Mouse (Mus musculus) lung, postnatal 25 days (tissue): ENCODE measurements around the gene Smyd1.

Experiments used
- DNase-seq: peaks from one replicate; pipeline ENCODE4 v3.0.0; 2022; ENCODE audit warnings: low spot score

Smyd1 gene

DNA sequence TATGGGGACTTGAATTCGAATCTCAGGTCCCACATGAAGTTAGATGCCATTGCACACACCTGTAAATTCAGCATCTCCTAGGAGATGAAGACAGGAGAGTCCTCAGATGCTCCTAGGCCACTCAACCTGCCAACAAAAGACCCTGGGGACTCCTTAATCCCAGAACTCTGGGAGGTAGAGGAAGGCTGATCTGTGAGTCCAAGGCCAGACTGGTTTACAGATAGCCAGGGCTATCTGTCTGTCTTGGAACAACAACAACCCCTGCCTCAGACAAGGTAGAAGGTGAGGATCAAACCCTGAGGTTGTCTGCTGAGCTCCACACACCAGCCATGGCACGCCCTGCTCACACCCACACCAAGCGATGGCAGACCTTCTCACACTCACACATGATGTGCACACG is 62.9 kb downstream of the Smyd1 start:
- DNase-seq, result no peak

DNA sequence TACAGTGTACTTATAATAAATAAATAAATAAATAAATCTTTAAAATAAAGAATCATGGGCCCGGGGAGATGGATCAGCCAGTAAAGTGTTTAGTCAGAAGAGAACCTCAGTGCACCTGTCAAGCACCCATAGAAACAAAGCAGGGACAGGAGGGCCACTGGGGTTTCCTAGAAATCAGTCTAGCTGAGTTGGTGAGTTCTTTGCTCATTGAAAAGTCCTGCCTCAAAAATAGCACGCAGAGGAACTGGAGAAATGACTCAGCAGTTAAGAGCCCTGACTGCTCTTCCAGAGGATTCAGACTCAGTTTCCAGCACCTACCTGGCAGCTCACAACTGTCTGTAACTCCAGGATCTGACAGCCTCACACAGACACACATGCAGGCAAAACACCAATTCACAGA is 63.5 kb downstream of the Smyd1 start:
- no peak for DNase-seq

GRCm38 (mm10) chr6:71257375-71257774 is 64.7 kb downstream of the Smyd1 start:
- no peak for DNase-seq

DNA sequence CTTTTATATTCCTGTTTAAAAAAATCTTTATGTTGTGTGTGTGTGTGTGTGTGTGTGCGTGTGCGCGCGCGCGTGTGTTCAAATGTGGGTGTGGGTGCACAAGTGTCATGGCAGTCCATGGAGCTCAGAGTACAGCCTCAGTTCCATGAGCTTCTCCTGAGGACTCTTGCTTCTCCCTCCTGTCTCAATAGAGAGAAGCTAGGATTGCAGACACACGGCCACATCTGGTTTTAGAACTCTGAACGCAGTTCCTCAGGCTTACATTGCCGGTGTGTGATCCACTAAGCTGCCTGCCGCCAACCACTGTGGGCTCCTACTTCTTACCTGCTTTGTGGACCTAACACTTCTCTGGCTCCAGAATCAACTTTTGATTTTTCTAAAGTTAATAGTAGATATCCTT is 65.9 kb downstream of the Smyd1 start:
- DNase-seq, result no peak

DNA sequence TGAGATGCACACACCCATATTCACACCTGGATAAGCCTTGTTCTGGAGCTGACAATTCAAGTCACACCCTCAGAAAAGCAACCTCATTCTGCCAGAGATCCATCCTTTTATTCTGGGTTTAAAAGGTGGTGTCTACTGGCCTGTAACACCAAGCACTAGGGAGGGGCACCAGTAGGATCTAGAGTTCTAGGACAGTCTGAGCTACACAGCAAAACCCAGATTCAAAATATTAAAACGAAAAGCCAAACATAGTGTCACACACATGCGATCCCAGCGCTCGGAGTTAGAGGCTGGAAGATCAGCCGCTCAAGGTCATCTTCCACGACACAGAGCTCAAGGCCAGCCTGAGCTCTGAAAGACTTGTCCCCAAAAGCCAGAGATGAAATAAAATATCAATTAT is 67.6 kb downstream of the Smyd1 start:
- no peak for DNase-seq

- DNase-seq, result no peak
Measured at GRCm38 (mm10) chr6:71250951-71251350, 71.1 kb downstream of the Smyd1 start.

GRCm38 (mm10) chr6:71249615-71250014 is 72.4 kb downstream of the Smyd1 start:
- DNase-seq, result no peak

DNA sequence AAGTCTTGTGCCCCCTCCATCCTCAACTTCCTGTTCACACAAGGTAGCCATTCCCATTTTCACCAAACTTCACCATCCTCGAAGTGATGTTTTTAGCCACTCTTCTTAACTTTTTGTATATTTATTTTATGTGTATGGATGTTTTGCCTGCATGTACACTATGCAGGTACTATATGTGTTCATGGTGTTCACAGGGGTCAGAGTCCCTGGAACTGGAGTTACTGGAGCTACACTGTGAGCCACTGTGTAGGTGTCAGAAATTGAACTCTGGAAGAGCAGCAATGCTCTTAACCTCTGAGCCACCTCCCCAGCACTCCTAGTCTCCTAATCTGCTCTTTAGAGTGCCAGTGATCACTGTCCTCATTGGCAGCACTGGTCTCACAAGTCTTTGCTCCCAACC is 73.6 kb downstream of the Smyd1 start:
- DNase-seq, result no peak

DNA sequence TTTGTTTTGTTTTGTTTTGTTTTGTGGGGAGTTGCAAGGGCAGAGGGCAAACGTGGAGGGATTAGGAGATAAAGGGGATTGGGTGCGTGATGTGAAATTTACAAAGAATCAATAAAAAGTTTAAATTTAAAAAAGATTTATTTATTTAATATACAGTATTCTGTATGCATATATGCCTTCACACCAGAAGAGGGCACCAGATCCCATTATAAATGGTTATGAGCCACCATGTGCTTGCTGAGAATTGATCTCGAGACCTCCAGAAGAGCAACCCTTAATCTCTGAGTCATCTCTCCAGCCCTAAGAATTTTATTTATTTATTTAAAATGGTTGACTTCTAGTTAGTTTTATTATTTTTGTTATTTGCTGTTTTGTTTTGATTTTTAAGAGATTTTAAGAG is 78.8 kb downstream of the Smyd1 start:
- no peak for DNase-seq

GRCm38 (mm10) chr6:71242811-71243210 is 79.2 kb downstream of the Smyd1 start:
- DNase-seq, result no peak

- no peak for DNase-seq
Measured at GRCm38 (mm10) chr6:71240831-71241230, 81.2 kb downstream of the Smyd1 start.

GRCm38 (mm10) chr6:71239069-71239750 is 82.8 kb downstream of the Smyd1 start:
- DNase-seq, result no peak

DNA sequence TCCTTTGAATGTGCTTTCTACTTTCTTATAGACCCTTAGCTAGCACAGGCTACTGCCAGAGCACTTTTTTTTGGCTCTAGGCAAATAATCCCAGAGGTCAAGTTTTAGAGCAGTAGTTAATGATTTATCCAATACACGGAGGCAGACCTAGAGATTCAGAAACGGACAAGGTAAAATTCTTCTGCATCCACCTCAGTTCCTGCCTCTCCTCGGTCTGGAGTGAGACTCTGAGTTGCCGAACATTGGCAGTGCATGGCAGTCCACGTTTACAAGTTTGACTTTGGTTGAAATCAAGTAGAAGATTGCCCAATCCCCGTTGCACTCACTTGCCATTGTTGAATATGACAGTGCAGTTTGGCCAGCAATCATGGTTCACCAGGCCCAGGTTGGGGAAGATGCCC is 85.0 kb downstream of the Smyd1 start:
- DNase-seq, result no peak

GRCm38 (mm10) chr6:71236506-71236905 is 85.5 kb downstream of the Smyd1 start:
- DNase-seq, result no peak

DNA sequence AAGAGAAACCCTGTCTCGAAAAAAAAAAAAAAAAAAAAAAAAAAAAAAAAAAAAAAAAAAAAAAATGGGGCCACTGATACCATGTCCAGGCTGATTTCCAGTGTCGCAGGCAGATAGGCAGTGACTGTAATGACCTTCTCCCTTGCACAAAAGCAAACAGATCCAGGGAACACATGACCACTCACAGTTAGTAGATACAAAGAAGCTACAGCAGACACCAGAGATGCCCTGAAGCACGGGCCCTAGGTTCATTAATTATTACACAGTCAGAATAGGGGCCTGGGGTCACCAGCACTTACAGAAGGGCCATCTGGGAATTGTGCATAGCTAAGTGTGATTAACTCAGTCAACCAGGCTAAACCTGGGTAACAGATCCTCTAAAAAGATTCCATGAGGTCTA is 86.1 kb downstream of the Smyd1 start:
- DNase-seq, result no peak

DNA sequence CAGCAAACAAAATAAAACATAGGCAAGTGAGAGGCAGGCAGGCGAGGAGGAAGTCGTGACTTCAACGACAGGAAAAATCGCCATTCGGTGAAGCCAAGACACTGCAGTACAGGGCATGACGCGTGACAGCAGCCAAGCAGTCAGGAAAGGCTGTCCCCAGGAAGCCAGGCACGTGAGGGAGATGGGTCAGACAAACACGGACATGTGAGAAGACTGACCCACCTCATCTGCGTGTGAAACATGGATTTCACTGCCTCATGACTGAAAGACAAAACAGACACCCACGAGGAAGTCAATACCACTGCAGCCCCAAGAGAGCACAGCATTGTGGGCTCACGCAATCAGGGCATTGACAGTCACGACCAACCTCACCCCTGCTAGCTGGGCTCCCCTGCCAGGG is 86.9 kb downstream of the Smyd1 start:
- no peak for DNase-seq

GRCm38 (mm10) chr6:71227157-71227770 is 94.8 kb downstream of the Smyd1 start:
- DNase-seq, result no peak

- DNase-seq, result no peak
Measured at GRCm38 (mm10) chr6:71226544-71226943, 95.5 kb downstream of the Smyd1 start.

DNA sequence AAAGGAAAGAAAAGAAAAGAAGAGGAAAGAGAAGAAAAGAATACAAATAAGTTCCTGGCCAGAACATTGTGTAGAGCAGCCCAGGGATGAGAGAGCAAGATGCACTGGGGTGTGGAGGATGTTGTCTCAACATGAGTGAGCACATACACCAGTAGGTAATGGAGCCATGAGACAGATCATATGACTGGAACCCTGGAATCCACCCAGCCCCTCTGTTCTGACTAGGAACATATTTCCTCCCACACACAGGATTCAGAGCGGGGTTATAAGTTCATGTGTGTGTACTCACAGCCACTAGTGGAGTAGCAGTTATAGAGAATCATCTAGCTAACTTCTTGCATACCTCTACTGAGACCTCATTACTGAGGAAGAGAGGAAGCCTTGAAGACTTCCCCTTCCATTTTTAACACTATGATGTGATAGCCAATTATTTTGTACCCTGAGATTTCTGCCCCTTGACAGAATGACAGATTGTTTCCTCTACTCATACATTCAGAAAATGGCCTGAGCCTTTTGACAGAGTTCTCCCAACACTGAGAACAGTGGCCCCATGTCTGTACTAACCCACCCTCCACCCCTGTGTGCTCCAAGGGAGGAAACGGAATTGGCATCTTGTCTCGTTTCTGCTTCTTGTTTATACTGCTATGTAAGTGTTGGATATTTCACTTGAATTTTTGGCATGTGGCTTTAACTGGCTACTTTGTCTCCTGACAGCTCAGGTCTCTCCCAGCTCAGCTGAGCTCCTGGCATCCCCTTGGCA is 97.7 kb downstream of the Smyd1 start:
- DNase-seq, result no peak

DNA sequence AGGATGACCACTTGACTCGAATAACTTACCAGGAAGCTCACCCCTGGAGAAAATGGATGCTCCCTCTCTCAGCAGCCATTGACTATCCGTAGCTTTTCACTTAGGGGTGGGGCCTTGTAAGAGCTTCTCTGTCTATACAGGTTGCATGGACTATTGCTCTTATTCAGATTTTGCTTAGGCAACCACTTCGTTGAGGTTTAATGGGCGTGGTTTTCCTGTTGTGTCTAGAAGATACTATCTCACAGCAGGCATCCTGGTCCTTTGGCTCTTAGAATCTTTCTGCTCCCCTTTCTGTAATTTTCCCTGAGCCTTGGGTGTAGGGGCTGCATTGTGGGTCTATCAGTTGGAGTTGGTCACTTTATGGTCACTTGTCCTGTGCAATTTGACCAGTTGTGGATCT is 100.5 kb downstream of the Smyd1 start:
- no peak for DNase-seq

GRCm38 (mm10) chr6:71212471-71212870 is 109.6 kb downstream of the Smyd1 start:
- DNase-seq, result no peak

DNA sequence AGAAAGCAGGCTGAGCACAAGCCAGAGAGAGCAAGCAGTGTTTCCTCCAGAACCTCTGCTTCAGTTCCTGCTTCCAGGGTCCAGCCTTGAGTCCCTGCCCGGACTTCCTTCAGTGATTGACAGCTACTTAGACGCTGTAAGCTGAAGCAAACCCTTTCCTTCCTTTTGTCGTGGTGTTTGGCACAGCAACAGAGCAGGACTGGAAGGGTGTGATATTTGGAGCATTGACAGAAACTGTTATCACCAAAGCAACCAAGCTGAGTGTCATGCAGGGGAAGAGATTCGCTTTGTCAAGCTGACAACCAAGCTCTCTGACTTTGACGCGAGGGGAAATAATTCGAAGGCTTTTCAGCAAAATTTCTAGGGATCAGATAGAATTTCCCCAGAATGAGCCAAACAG is 110.1 kb downstream of the Smyd1 start:
- DNase-seq, result no peak

DNA sequence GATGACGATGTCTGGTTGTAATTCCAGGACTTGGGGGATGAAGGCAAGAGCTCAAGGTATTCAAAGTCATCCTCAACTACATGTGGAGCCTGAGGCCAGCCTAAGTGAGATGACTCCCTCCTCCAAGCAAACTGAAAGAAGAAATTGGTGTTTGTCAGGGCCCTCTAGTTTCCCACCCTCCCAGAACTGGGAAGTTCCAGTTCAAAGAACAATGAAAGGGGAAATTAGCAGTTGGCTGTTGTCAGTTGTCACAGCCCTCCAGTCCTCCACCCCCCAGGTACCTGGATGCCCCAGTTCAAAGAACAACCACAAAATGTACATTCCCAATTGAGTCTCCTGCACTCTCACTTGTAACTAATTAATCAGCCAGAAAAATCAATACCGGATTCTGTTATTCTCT is 113.3 kb downstream of the Smyd1 start:
- no peak for DNase-seq
